In the genomic region with DNA sequence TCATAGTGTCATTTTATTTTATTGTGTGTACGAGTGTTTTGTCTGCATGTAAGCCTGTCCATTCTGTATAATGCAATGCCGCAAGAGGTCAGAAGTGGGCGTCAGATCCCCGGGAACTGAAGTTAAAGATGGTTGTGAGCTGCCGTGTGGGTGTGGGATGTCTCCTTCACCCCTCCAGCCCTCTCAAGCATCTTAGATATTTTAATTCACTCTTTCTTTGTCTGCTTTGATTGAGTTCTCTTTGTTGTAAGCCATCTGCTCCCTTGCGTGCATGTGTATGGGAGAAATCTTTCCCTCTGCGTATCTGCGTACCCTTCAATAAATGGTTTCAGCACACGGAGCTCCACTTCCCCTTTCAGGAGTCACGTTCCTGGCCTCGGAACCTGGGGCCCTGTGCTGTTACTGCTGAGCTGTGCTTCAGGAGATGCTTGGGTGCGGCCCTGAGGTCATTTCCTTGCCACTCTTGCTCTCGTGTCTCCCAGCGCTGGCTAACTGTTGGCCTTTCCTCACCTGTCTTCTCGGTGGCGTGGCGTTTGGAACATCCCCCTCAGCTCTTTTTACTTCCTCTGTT, we compare ENCODE assay signal across 15 mouse cellular contexts. TPM values are rescaled to one million over a fixed set of nuclear protein-coding genes. Genes with fewer than 3 reads are reported as not detected.
A peak's percentile ranks its signal among the peaks of the same experiment; 100 is the strongest.
DNase-seq lines count a peak whose midpoint lies in the region; ATAC-seq lines count a peak whose summit lies in the region.
"Had no signal": no experiment of that assay in that cellular context is flagged by ENCODE, and none has a peak within 500 bp of the region (broad histone marks: within the 10 kb centered on the region; RNA-seq: fewer than 3 reads in every experiment).

No protein-coding gene starts in this region.

- no peaks in the 10 kb centered on the region for H3K27me3 ChIP-seq in forebrain, embryonic 12.5 days
- no peaks in the 10 kb centered on the region for H3K27me3 ChIP-seq in forebrain, embryonic 10.5 days (ENCODE audit: poor library complexity, severe bottlenecking)
- H3K27me3 ChIP-seq in forebrain, embryonic 15.5 days, result no peaks in the 10 kb centered on the region
- H3K27me3 ChIP-seq in midbrain, embryonic 12.5 days, result no peaks in the 10 kb centered on the region

- no peak overlapping the region for H3K4me2 ChIP-seq in forebrain, embryonic 12.5 days
- no peak overlapping the region for H3K4me2 ChIP-seq in forebrain, embryonic 15.5 days (replicated peaks)
- H3K4me2 ChIP-seq in midbrain, embryonic 12.5 days (replicated peaks), result no peak overlapping the region

- no peak overlapping the region for H3K4me3 ChIP-seq in forebrain, embryonic 12.5 days (replicated peaks)
- H3K4me3 ChIP-seq in forebrain, embryonic 10.5 days, result no peak overlapping the region
- no peak overlapping the region for H3K4me3 ChIP-seq in forebrain, embryonic 15.5 days
- no peak overlapping the region for H3K4me3 ChIP-seq in midbrain, embryonic 12.5 days

- H3K4me1 ChIP-seq in forebrain, embryonic 12.5 days, result peaks cover 37% of the 10 kb centered on the region
- H3K4me1 ChIP-seq in forebrain, embryonic 10.5 days, result peaks cover 36% of the 10 kb centered on the region
- H3K4me1 ChIP-seq in forebrain, embryonic 15.5 days, result peaks cover 37% of the 10 kb centered on the region
- H3K4me1 ChIP-seq in midbrain, embryonic 12.5 days, result peaks cover 28% of the 10 kb centered on the region

- peak overlapping the region; percentile 47; the same call in 1 of the 2 replicates for H3K27ac ChIP-seq in forebrain, embryonic 12.5 days
- no peak overlapping the region for H3K27ac ChIP-seq in forebrain, embryonic 10.5 days
- peak overlapping the region; percentile 76 for H3K27ac ChIP-seq in forebrain, embryonic 15.5 days (replicated peaks)
- 0 out of 2 replicates have a peak overlapping the region, but pooled peaks have one; percentile 15 for H3K27ac ChIP-seq in midbrain, embryonic 12.5 days (replicated peaks)

- no peak for DNase-seq in forebrain, embryonic 10.5 days (ENCODE audit: extremely low spot score, low spot score)
- peak; percentile 38 for DNase-seq in ES-CJ7 (ENCODE audit: low read depth, low spot score)
- no peak for DNase-seq in thymus, adult 18-20 months
- DNase-seq in layer of hippocampus, adult 11-12 months (ENCODE audit: low spot score), result no peak
- DNase-seq in embryo, embryonic 10 days (ENCODE audit: low spot score), result no peak
- DNase-seq: adrenal gland, postnatal 14 days; cerebellum, adult 9-10 months; gastrocnemius, postnatal 14 days; kidney, adult 9 months; lung, postnatal 4 days had no signal

- 72% methylated on average over 17 of the region's 17 CpGs for WGBS in forebrain, embryonic 12.5 days
- 88% methylated on average over 17 of the region's 17 CpGs for WGBS in forebrain, embryonic 10.5 days
- 61% methylated on average over 17 of the region's 17 CpGs for WGBS in forebrain, embryonic 15.5 days
- 72% methylated on average over 17 of the region's 17 CpGs for WGBS in midbrain, embryonic 12.5 days

- H3K9ac ChIP-seq in forebrain, embryonic 12.5 days, result no peak overlapping the region
- no peak overlapping the region for H3K9ac ChIP-seq in forebrain, embryonic 15.5 days (replicated peaks)
- peak overlapping the region; percentile 25; the same call in 1 of the 2 replicates for H3K9ac ChIP-seq in midbrain, embryonic 12.5 days (replicated peaks)

- peaks cover 30% of the 10 kb centered on the region for H3K36me3 ChIP-seq in forebrain, embryonic 12.5 days (replicated peaks)
- peaks cover 48% of the 10 kb centered on the region for H3K36me3 ChIP-seq in forebrain, embryonic 10.5 days (replicated peaks)
- H3K36me3 ChIP-seq in forebrain, embryonic 15.5 days, result peaks cover 26% of the 10 kb centered on the region
- H3K36me3 ChIP-seq in midbrain, embryonic 12.5 days, result peaks cover 28% of the 10 kb centered on the region

- ATAC-seq in forebrain, embryonic 12.5 days (ENCODE audit: low FRiP score), result no peak
- no peak for ATAC-seq in forebrain, embryonic 15.5 days (replicated peaks)
- no peak for ATAC-seq in midbrain, embryonic 12.5 days (ENCODE audit: low FRiP score, low read depth)

- H3K9me3 ChIP-seq in forebrain, embryonic 12.5 days, result no peaks in the 10 kb centered on the region
- H3K9me3 ChIP-seq in forebrain, embryonic 10.5 days, result no peaks in the 10 kb centered on the region
- H3K9me3 ChIP-seq in forebrain, embryonic 15.5 days, result no peaks in the 10 kb centered on the region
- H3K9me3 ChIP-seq in midbrain, embryonic 12.5 days, result no peaks in the 10 kb centered on the region

RNA-seq across cellular contexts. Expression of a gene that starts 22.0 kb away (rescaled TPM):
- 49.1 and 65.9 TPM in 2 replicates for polyA plus RNA-seq in forebrain, embryonic 12.5 days (2016; fragmentation: Nextera tagmentation; extraction: Ambion mirVana)
- 44.1 and 56.4 TPM in 2 replicates for polyA plus RNA-seq in forebrain, embryonic 10.5 days (2016; fragmentation: Nextera tagmentation; extraction: Ambion mirVana)
- polyA plus RNA-seq in forebrain, embryonic 15.5 days (2015; fragmentation: Nextera tagmentation; extraction: Ambion mirVana), result 64.8 and 65.3 TPM in 2 replicates
- 58.8 and 66.6 TPM in 2 replicates for polyA plus RNA-seq in midbrain, embryonic 12.5 days (2016; fragmentation: Nextera tagmentation; extraction: Ambion mirVana)

RNA-seq across cellular contexts. Expression of a gene that starts 26.9 kb away (rescaled TPM):
- polyA plus RNA-seq in forebrain, embryonic 12.5 days (2016; fragmentation: Nextera tagmentation; extraction: Ambion mirVana), result 0.31 TPM in 1 of 2 replicates, not detected in the other
- not detected in 2 replicates for polyA plus RNA-seq in forebrain, embryonic 10.5 days (2016; fragmentation: Nextera tagmentation; extraction: Ambion mirVana)
- polyA plus RNA-seq in forebrain, embryonic 15.5 days (2015; fragmentation: Nextera tagmentation; extraction: Ambion mirVana), result 0.37 and 0.43 TPM in 2 replicates
- polyA plus RNA-seq in midbrain, embryonic 12.5 days (2016; fragmentation: Nextera tagmentation; extraction: Ambion mirVana), result 0.23 TPM in 1 of 2 replicates, not detected in the other
- polyA plus RNA-seq: heart, postnatal 0 days; limb, embryonic 14.5 days had no signal
